21 mouse cellular contexts compared by ENCODE assay signal in genomic region chr6:116063516-116063915, GRCm38 (mm10).
"Had no signal": no experiment of that assay in that cellular context is flagged by ENCODE, and none has a peak within 500 bp of the region (broad histone marks: within the 10 kb centered on the region; RNA-seq: fewer than 3 reads in every experiment).

No protein-coding gene starts in this region.

- H3K4me1 ChIP-seq: limb, embryonic 10.5 days; limb, embryonic 12.5 days had no signal

- H3K9ac ChIP-seq: forebrain, postnatal 0 days; heart, embryonic 13.5 days; heart, embryonic 15.5 days; hindbrain, embryonic 13.5 days; hindbrain, embryonic 15.5 days; limb, embryonic 12.5 days; liver, embryonic 13.5 days had no signal

- H3K4me3 ChIP-seq: heart, adult 2 months; heart, embryonic 13.5 days; heart, embryonic 15.5 days; hindbrain, embryonic 13.5 days; hindbrain, embryonic 15.5 days; left cerebral cortex, adult 2 months; limb, embryonic 10.5 days; limb, embryonic 12.5 days; liver, embryonic 13.5 days had no signal

- H3K27ac ChIP-seq: heart, adult 2 months; heart, embryonic 13.5 days; heart, embryonic 15.5 days; hindbrain, embryonic 13.5 days; hindbrain, embryonic 15.5 days; hindbrain, postnatal 0 days; left cerebral cortex, adult 2 months; limb, embryonic 10.5 days; limb, embryonic 12.5 days; liver, embryonic 13.5 days had no signal

- H3K36me3 ChIP-seq: heart, embryonic 13.5 days; heart, embryonic 15.5 days; hindbrain, embryonic 13.5 days; hindbrain, embryonic 15.5 days; limb, embryonic 10.5 days; limb, embryonic 12.5 days; liver, embryonic 13.5 days had no signal

- H3K27me3 ChIP-seq: heart, embryonic 13.5 days; heart, embryonic 15.5 days; hindbrain, embryonic 13.5 days; hindbrain, embryonic 15.5 days; limb, embryonic 12.5 days; liver, embryonic 13.5 days had no signal

- DNase-seq: forebrain, postnatal 0 days; gastrocnemius, postnatal 10 days; gastrocnemius, postnatal 36 days; heart, adult 11 months; heart, adult 2 months; heart, postnatal 14 days; heart, postnatal 36 days; kidney, adult 18-20 months; kidney, adult 8-10 months; kidney, postnatal 10 days; kidney, postnatal 25 days; kidney, postnatal 4 days; liver, embryonic 13.5 days had no signal
